Mouse (Mus musculus) erythroid progenitor cell, adult 5-6 weeks (primary cell): ENCODE measurements around the gene Tnfsfm13. TPM values are rescaled to one million over a fixed set of nuclear protein-coding genes. Genes with fewer than 3 reads are reported as not detected.
A peak's percentile ranks its signal among the peaks of the same experiment; 100 is the strongest.
"Not testable (repeated sequence)": the region's sequence is repeated elsewhere in the genome, so short reads cannot be mapped to it uniquely, and the experiment has no call there.

ENCODE experiments used
- ATAC-seq: replicated peaks from 2 replicates; pipeline ENCODE4 v1.8.0; 2016; ENCODE audit warnings: moderate number of reproducible peaks, mild to moderate bottlenecking, moderate TSS enrichment, inconsistent platforms; ENCODE audit not compliant: poor library complexity, low FRiP score, severe bottlenecking
- total RNA-seq, 2 experiments: library from RNA; stranded (forward) in 1 of 2; stranded (reverse) in 1 of 2; fragments of 150-400 nt in 1 of 2; fragments of 186-747, 209-891 nt in 1 of 2; gene quantifications; 2 replicates each; pipeline versions ENCODE4 v1.2.3 to v1.2.4; 2015 to 2017; ENCODE audit warnings: low replicate concordance in 2 of 2

The Tnfsfm13 gene
- total RNA-seq, 2 experiments from 2014 or later, result 9.4 TPM; not detected in 1

DNA sequence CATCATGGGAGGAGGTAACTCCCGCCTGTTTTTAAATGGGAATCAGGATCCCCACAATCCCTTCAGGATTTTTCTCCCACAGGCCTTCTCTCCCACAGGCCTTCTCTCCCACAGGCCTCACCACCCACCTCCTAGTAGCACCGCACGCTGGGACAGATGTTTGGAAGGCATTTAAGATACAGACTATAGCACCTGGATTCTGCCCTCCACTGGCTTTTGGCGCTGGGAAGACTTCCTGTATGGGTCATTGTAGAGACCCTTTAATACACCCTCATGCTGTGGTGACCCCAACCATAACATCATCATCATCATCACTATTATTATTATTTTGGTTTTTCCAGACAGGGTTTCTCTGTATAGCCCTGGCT is 11.6 kb upstream of the Tnfsfm13 start:
- ATAC-seq, result no peak

GRCm38 (mm10) chr11:69706775-69707479 is 11.0 kb upstream of the Tnfsfm13 start:
- no peak for ATAC-seq

DNA sequence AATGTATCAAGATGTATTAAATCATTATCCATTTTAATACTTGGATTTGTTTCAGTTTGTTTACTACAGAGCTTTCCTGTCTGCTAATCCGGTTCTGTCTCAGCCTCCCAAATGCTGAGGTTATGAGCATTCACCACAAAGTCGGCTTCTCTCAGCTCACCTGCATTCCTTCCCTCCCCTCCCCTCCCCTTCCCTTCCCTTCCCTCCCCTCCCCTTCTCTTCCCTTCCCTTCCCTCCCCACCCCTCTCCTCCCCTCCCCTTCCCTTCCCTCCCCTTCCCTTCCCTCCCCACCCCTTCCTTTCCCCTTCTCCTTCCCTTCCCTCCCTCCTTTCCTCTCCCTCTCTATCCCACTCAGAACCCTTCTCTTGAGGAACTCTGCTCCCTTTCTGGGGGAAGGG is 8.7 kb upstream of the Tnfsfm13 start:
- no peak for ATAC-seq

DNA sequence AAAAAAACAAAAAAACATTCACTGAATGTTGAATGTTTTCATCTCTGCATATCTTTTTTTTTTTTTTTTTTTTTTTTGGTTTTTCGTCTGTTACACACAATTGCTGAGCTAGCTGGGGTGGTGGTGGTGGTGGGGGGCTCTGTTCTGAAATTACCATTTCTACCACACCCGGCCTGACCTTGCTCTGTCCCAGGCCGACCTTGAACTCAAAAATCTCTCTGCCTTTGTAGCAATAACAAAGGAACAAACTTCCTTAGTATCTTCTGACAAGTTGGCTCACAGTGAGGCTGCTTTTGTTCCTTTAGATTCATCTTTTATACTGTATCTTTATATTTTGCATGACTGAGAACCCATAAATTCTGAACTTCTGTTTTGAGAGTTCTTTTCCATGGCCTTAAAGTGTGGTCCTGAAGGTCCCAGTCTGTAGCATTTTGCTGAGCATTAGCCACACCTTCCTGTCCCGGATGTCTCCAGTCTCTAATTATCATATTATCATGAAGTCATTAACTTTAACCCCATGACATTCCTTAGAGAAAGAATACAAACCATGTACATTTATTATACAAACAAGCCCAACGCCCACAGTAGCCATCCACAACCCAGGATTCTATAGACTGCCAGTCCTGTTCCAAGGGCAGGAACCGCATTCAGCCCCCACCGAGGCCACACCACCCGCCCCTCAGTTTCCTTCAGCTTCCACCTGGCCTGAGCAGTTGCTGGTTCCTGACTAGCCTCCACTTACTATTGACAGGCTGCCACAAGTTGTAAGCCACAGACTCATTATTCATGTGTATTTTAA is 8.1 kb upstream of the Tnfsfm13 start:
- ATAC-seq, result no peak

GRCm38 (mm10) chr11:69703381-69703780 is 7.5 kb upstream of the Tnfsfm13 start:
- not testable (repeated sequence) for ATAC-seq

DNA sequence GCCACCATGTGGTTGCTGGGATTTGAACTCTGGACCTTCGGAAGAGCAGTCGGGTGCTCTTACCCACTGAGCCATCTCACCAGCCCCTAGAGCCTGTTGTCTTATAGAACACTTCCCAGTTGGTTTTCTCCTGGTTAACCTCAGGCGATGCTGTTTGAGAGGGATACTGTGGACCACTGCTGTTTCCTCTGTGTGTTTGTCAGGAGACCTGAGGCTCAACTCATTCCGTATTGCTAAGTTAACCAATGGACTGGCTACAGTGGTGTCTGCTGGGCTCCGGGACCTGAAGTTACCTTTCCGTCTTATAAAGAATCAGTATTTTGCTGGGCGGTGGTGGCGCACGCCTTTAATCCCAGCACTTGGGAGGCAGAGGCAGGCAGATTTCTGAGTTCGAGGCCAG is 7.0 kb upstream of the Tnfsfm13 start:
- not testable (repeated sequence) for ATAC-seq

GRCm38 (mm10) chr11:69699595-69699994 is 3.7 kb upstream of the Tnfsfm13 start:
- ATAC-seq, result no peak

GRCm38 (mm10) chr11:69698574-69698973 is 2.7 kb upstream of the Tnfsfm13 start:
- no peak for ATAC-seq

GRCm38 (mm10) chr11:69697396-69697795 is 1.5 kb upstream of the Tnfsfm13 start:
- ATAC-seq, result no peak

DNA sequence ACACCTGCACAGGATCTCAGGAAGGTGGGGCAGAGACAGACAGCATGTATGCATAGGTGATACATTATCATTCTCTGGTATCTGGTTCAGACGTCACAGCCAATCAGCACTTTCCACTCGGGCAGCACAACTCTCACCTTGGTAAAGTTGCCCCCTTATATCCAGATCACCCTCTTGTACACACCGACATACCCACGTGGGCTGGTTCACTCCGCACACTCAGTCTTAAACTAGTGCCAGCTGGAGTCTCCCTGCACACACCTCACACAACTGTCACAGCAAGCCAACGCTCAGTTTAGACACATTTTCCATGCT is 895 bp downstream of the Tnfsfm13 start:
- ATAC-seq, result no peak

DNA sequence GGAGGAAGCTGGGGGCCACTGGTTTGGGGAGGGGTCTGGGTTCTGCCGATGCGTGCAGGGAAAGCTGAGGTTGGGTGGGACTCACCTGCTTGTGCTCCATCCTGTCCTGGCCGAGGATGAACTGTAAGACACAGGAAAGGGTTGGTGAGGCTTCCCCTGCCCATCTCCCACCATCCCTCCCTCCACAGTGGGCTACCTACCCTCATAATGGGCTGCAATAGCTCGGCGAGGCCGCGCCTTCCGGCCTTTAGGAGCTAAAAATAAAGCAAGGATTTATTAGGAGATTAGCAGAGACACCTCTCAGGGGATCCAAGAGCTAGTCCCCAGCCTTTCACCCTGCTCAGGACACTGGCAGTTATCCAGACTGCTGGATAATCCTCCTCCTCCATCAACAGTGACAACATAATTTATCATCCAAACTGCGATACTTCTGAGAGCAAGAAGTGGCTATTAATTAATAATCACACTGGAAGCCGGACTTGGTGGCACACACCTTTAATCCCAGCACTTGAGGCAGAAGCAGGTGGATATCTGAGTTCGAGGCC is 2.4 kb downstream of the Tnfsfm13 start:
- no peak for ATAC-seq

DNA sequence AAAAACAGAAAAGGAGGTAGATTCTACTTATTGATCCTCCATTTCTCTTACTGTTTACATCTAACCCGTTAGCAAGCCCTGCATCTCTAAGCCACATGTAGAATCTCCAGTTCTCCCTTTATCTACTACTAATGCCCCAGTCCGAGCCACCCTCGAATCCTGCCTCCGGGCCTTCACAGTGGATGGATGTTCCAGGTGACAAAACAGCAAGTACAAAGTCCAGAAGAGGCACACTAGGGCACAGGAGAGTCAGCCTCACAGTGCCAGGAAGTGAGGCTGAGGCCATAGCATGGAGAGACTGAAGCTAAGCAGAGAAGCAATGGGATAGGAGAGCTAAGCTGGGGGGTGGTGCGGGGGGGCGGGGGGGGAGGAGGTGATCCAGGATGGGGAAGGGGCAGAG is 3.0 kb downstream of the Tnfsfm13 start:
- no peak for ATAC-seq

DNA sequence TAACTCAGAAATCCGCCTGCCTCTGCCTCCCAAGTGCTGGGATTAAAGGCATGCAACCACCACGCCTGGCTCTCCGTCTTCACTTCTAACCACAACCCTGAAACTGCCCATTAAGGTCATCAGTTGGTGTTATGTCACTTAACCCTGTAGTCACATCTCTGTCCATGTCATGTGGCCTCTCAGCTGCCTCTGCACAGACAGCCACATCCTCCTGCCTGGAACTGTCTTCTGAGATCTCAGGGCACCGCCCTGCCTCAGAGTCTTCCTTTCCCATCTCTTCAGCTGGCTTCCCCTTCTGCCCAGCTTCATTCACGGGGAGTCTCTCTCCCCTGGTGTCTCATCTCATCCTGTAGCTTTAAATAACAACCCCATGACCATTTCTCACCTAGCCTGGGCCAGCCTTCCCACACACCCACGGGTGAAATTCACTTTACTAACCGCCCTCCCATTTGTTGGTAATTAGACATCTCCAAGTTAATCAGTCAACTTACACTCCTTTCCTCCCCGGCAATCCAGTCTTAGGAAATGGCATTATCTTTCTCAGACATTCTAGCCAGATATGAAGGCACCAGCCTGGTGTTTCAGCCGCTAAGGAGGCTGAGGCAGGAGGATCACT is 3.6 kb downstream of the Tnfsfm13 start:
- ATAC-seq, result no peak

GRCm38 (mm10) chr11:69689891-69690290 is 6.0 kb downstream of the Tnfsfm13 start:
- no peak for ATAC-seq

DNA sequence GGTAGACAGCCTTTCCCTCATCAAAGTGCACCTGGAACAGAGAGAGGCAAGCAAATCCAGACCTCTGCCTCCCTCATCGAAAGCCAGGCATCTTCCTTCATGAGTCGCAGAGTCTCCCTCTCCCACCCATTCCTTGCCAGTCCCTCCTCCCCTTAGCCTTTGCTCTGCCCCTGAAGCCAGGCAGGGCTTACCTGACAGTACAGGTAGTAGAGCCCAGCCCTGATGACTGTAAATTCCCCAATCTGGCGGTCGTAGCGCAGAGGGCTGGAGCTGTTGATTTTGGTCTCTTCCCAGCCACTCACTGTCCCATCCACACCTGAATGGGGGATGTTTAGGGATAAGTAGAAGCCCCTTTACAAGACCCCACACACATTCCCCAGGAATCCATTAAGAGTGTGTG is 8.8 kb downstream of the Tnfsfm13 start:
- ATAC-seq, result no peak

GRCm38 (mm10) chr11:69686377-69686776 is 9.5 kb downstream of the Tnfsfm13 start:
- no peak for ATAC-seq

DNA sequence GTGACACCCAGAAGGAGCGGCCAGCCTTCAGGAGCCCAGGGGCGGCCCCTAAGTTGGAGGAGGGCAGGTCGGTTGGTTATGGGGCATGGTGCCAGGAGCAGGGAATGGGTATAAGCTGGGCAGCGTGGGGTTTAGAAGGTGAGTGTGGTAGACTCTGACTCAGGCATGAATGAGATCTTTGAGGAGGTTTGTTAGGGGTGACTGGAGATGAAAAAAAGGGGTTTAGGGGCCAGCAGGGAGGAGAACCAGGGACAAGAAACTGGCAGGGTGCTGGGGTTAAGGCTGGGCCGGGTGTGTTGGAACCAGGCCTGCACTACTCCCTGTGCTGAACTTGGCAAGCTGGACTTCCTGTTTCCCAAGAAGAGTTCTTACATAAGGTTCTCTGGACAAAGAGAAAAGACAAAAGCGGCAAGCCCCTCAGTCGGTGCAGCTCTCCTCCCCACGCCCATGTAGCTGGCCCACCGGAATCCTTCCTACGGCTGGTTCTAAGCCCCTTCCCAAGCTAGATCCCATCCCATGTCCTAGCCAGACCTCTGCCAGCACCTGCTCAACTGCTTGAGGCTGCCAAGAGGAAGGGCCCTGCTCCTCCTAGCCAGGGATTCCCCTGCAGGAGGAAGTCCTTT is 10.3 kb downstream of the Tnfsfm13 start, which contains the start of gene Tnfsf13:
TSS of gene Tnfsf13 (minus strand) at position 259 of the 623 bp plus-strand sequence.
- ATAC-seq, result peak; percentile 22; the same call in 1 of the 2 replicates

DNA sequence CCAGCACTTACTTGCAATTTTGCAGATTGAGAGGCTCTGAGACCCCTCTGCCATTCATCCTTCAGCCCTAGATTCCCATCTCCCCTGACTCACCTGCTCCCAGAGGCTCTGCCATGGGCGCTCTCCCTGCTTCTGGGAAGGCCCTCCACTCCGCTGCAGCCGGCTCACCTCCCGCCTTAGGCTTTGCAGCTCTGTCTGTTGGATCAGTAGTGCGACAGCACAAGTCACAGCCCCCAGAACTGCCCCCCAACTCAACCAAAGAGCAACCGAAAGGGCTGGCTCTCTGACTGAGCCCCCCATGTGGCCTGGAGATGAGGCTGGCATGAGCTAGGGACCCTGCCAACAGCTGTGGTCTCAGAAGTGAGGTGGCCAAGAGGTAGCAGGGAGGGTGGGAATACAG is 11.0 kb downstream of the Tnfsfm13 start:
- no peak for ATAC-seq

DNA sequence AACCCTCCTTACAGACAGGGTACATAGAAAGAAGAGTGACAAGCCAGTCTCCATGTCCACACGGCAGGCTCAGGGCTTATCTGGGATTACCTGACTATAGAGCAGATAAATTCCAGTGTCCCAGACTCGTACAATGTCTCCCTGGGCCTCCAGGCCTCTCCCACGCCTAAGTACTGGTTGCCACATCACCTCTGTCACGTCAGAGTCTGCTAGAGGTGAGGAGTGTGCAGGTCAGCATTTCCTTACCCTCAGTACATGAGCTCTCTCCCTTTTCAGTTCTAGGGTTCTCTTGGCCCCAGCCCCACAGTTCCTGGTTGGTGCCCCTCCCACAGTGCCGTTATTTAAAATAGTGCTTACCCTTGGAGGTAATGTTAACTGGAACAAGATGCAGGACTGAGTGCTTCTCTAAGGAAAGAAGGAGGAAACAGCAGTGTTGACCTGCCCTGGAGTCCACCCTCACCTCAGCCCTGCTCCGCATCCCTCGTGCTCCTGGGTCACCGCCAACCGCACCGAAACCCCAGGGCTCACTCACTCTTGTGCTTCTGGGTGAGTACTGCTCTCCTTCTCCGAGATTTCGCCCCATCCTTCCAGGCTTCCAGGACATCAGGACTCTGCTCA is 11.7 kb downstream of the Tnfsfm13 start:
- ATAC-seq, result no peak

- no peak for ATAC-seq
These were observed 12.3 kb downstream of the Tnfsfm13 start for GRCm38 (mm10) chr11:69683576-69683975.
